In the genomic region with DNA sequence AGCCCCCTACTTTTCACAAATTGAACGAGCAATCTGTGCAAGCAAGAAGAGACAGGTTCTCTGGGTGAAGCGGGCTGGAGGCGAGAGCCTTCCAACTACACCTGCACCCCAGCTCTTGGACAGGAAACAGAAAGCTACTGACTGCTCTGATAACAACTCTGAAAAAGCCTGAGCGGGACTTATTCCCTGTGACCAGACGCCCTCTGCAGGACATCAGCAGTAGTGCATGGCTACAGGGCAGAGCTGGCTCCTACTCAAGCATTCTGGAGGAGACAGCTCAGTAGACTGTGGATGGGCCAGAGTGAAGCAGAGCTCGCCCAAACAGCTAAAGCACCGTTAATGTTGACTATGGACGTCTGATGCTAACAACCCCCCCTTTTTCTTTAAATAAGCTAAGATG, we compare ENCODE assay signal across 8 mouse cellular contexts. TPM values are rescaled to one million over a fixed set of nuclear protein-coding genes. Genes with fewer than 3 reads are reported as not detected.
A peak's percentile ranks its signal among the peaks of the same experiment; 100 is the strongest.
DNase-seq lines count a peak whose midpoint lies in the region; ATAC-seq and TF ChIP-seq lines count a peak whose summit lies in the region.

No protein-coding gene starts in this region.

- no peak overlapping the region for H3K4me2 ChIP-seq in embryonic facial prominence, embryonic 11.5 days (ENCODE audit: low read depth, low read length)
- no peak overlapping the region for H3K4me2 ChIP-seq in liver, embryonic 13.5 days

- H3K36me3 ChIP-seq in embryonic facial prominence, embryonic 11.5 days (replicated peaks; ENCODE audit: control insufficient read depth, insufficient read depth, low read depth, low read length): no peaks in the 10 kb centered on the region
- no peaks in the 10 kb centered on the region for H3K36me3 ChIP-seq in liver, embryonic 13.5 days

- WGBS in embryonic facial prominence, embryonic 11.5 days: 20% methylated on average over 8 of the region's 8 CpGs
- 4% methylated on average over 8 of the region's 8 CpGs for WGBS in liver, embryonic 13.5 days (ENCODE audit: insufficient replicate concordance)
- 8% methylated on average over 8 of the region's 8 CpGs for WGBS in olfactory bulb, adult 2 months

- H3K9ac ChIP-seq in embryonic facial prominence, embryonic 11.5 days (replicated peaks; ENCODE audit: low read length): no peak overlapping the region
- H3K9ac ChIP-seq in liver, embryonic 13.5 days: no peak overlapping the region

- H3K27ac ChIP-seq in embryonic facial prominence, embryonic 11.5 days (replicated peaks; ENCODE audit: low read depth, low read length): no peak overlapping the region
- H3K27ac ChIP-seq in liver, embryonic 13.5 days: no peak overlapping the region
- H3K27ac ChIP-seq in olfactory bulb, adult 2 months (ENCODE audit: insufficient read depth, low read depth, low read length): no peak overlapping the region

- peak; percentile 58; the same call in 1 of the 2 replicates for TF ChIP-seq CTCF in olfactory bulb, adult 2 months (IDR thresholded peaks at IDR 0.05; ENCODE audit: insufficient read depth, low read depth, low read length)

- H3K9me3 ChIP-seq in embryonic facial prominence, embryonic 11.5 days (replicated peaks; ENCODE audit: control insufficient read depth, low read length): no peaks in the 10 kb centered on the region
- no peaks in the 10 kb centered on the region for H3K9me3 ChIP-seq in liver, embryonic 13.5 days (replicated peaks)

- no peak overlapping the region for H3K4me3 ChIP-seq in embryonic facial prominence, embryonic 11.5 days (ENCODE audit: low read depth, low read length)
- no peak overlapping the region for H3K4me3 ChIP-seq in liver, embryonic 13.5 days (replicated peaks)
- no peak overlapping the region for H3K4me3 ChIP-seq in olfactory bulb, adult 2 months (ENCODE audit: insufficient read depth, low read depth, low read length)

- no peaks in the 10 kb centered on the region for H3K4me1 ChIP-seq in embryonic facial prominence, embryonic 11.5 days (ENCODE audit: control insufficient read depth, insufficient read depth, low read length)
- peaks cover 7% of the 10 kb centered on the region for H3K4me1 ChIP-seq in liver, embryonic 13.5 days (replicated peaks)
- 0 out of 2 replicates have a peak, but pooled peaks cover 3% of the 10 kb centered on the region for H3K4me1 ChIP-seq in olfactory bulb, adult 2 months (ENCODE audit: control insufficient read depth, insufficient read depth, low read length)

- DNase-seq in adrenal gland, postnatal 36 days: peak; percentile 91 to 93
- DNase-seq in embryonic facial prominence, embryonic 11.5 days (ENCODE audit: low spot score): peak; percentile 92
- DNase-seq in heart, adult 9 months (ENCODE audit: low spot score in 2 of 2): peak; percentile 72 to 90
- peak; percentile 95 for DNase-seq in kidney, postnatal 10 days
- DNase-seq in liver, embryonic 13.5 days: peak; percentile 62
- peak; percentile 95 for DNase-seq in testis, postnatal 10 days (ENCODE audit: low spot score)

- peak; percentile 81 for ATAC-seq in CD4-positive, CD25-positive, alpha-beta regulatory T cell, adult 4 months
- ATAC-seq in embryonic facial prominence, embryonic 11.5 days (replicated peaks; ENCODE audit: insufficient number of reproducible peaks, low FRiP score, low TSS enrichment, low read depth): no peak
- no peak for ATAC-seq in liver, embryonic 13.5 days (ENCODE audit: low read depth)

- no peaks in the 10 kb centered on the region for H3K27me3 ChIP-seq in embryonic facial prominence, embryonic 11.5 days (ENCODE audit: control insufficient read depth, insufficient read depth, low read length)
- 0 out of 2 replicates have a peak, but pooled peaks cover 10% of the 10 kb centered on the region for H3K27me3 ChIP-seq in liver, embryonic 13.5 days

- TF ChIP-seq POLR2A in olfactory bulb, adult 2 months (IDR thresholded peaks at IDR 0.05; ENCODE audit: insufficient read depth, low read depth, low read length): no peak

RNA-seq across cellular contexts. Expression of a gene that starts 10.2 kb away (rescaled TPM):
- not detected for polyA plus RNA-seq in CD4-positive, CD25-positive, alpha-beta regulatory T cell, adult 4 months (2017; shearing (Covaris generic))
- total RNA-seq in adrenal gland, postnatal 36 days (2021): 10 to 100 TPM in 1 of 2 experiments, 1 to 10 TPM in 1; 9.7 to 15.6 TPM
- 5.7 and 14.3 TPM in 2 replicates for polyA plus RNA-seq in embryonic facial prominence, embryonic 11.5 days (2014; fragmentation: Nextera tagmentation; extraction: Ambion mirVana)
- polyA plus RNA-seq in liver, embryonic 13.5 days (2015; fragmentation: Nextera tagmentation; extraction: Ambion mirVana): 1.2 and 1.3 TPM in 2 replicates
- not detected in 2 replicates for polyA plus RNA-seq in olfactory bulb, adult 2 months (2012; ENCODE audit: insufficient read depth, insufficient read length, low replicate concordance, missing spikeins)

RNA-seq across cellular contexts. Expression of a gene that starts 23.4 kb away (rescaled TPM):
- under 1 TPM in 1 of 2 experiments, not detected in 1; 0.18 TPM for polyA plus RNA-seq in CD4-positive, CD25-positive, alpha-beta regulatory T cell, adult 4 months (2017; shearing (Covaris generic))
- total RNA-seq in adrenal gland, postnatal 36 days (2021): under 1 TPM; 0.17 to 0.46 TPM
- polyA plus RNA-seq in embryonic facial prominence, embryonic 11.5 days (2014; fragmentation: Nextera tagmentation; extraction: Ambion mirVana): 1.1 and 1.3 TPM in 2 replicates
- 0.07 and 0.20 TPM in 2 replicates for polyA plus RNA-seq in liver, embryonic 13.5 days (2015; fragmentation: Nextera tagmentation; extraction: Ambion mirVana)
- not detected in 2 replicates for polyA plus RNA-seq in olfactory bulb, adult 2 months (2012; ENCODE audit: insufficient read depth, insufficient read length, low replicate concordance, missing spikeins)

RNA-seq across cellular contexts. Expression of a gene that starts 40.9 kb away (rescaled TPM):
- polyA plus RNA-seq in CD4-positive, CD25-positive, alpha-beta regulatory T cell, adult 4 months (2017; shearing (Covaris generic)): not detected
- under 1 TPM; 0.30 to 0.33 TPM for total RNA-seq in adrenal gland, postnatal 36 days (2021)
- polyA plus RNA-seq in embryonic facial prominence, embryonic 11.5 days (2014; fragmentation: Nextera tagmentation; extraction: Ambion mirVana): 0.15 TPM in 1 of 2 replicates, not detected in the other
- polyA plus RNA-seq in liver, embryonic 13.5 days (2015; fragmentation: Nextera tagmentation; extraction: Ambion mirVana): not detected in 2 replicates
- polyA plus RNA-seq in olfactory bulb, adult 2 months (2012; ENCODE audit: insufficient read depth, insufficient read length, low replicate concordance, missing spikeins): not detected in 2 replicates
